Mouse (Mus musculus) heart, embryonic 12.5 days (tissue): ENCODE data around the gene Immp1l. TPM values are rescaled to one million over a fixed set of nuclear protein-coding genes. Genes with fewer than 3 reads are reported as not detected.

ENCODE experiments used
- microRNA-seq: library from miRNA; unstranded; fragments of <30 nt; microRNA quantifications from one replicate; pipeline ENCODE4, GENCODE M21; 2017
- polyA plus RNA-seq: library from polyadenylated mRNA; unstranded; fragments of >200 nt; fragmentation: Nextera tagmentation; extraction: Ambion mirVana; gene quantifications from 2 replicates; pipeline ENCODE4 v1.2.1, GENCODE M21; 2016

The Immp1l gene
- polyA plus RNA-seq, 1 experiment from 2014 or later = 111 TPM

Small RNA genes lying within 50 kb of the gene (microRNA-seq; reads per million reads assigned to microRNA genes)
- gene Gm22002 = not detected

Other genes with a start within 250 kb of the Immp1l start
- gene Pax6, start 235.7 kb upstream of the Immp1l start, polyA plus RNA-seq = 0.28 and 0.46 TPM in 2 replicates
- gene Elp4, start 74 bp upstream of the Immp1l start, polyA plus RNA-seq = 20.7 and 22.6 TPM in 2 replicates
- 27.9 and 31.8 TPM in 2 replicates for gene Dnajc24, start 98.9 kb downstream of the Immp1l start, polyA plus RNA-seq